Mouse (Mus musculus) lung, postnatal 14 days (tissue): ENCODE data around the gene Tmem170b.

Source experiments
- DNase-seq: peaks from one replicate; pipeline ENCODE4 v3.0.0; 2021

Gene Tmem170b

GRCm38 (mm10) chr13:41605099-41606010 lies at the start of gene Tmem170b:
Gene Tmem170b (plus strand): TSS chr13:41605907.
- peak; percentile 96 for DNase-seq

GRCm38 (mm10) chr13:41561024-41561423 lies 44.7 kb upstream of the Tmem170b start:
- no peak for DNase-seq

- no peak for DNase-seq
Measured at GRCm38 (mm10) chr13:41568421-41568820, 37.3 kb upstream of the Tmem170b start.

- DNase-seq, result peak; percentile 56
Measured at GRCm38 (mm10) chr13:41568926-41569325, 36.8 kb upstream of the Tmem170b start.

- DNase-seq, result no peak
Measured at GRCm38 (mm10) chr13:41569776-41570175, 35.9 kb upstream of the Tmem170b start.

GRCm38 (mm10) chr13:41571368-41572350 lies 34.0 kb upstream of the Tmem170b start:
- DNase-seq, result peak; percentile 92

- no peak for DNase-seq
Measured at GRCm38 (mm10) chr13:41572351-41572735, 33.4 kb upstream of the Tmem170b start.

- DNase-seq, result no peak
Measured at GRCm38 (mm10) chr13:41573126-41573846, 32.4 kb upstream of the Tmem170b start.

GRCm38 (mm10) chr13:41581058-41581457 lies 24.6 kb upstream of the Tmem170b start:
- DNase-seq, result no peak

- DNase-seq, result no peak
Measured at GRCm38 (mm10) chr13:41583666-41584357, 21.9 kb upstream of the Tmem170b start.

GRCm38 (mm10) chr13:41584358-41584680 lies 21.4 kb upstream of the Tmem170b start:
- DNase-seq, result no peak

- DNase-seq, result no peak
Measured at GRCm38 (mm10) chr13:41584896-41585295, 20.8 kb upstream of the Tmem170b start.

GRCm38 (mm10) chr13:41596678-41597077 lies 9.0 kb upstream of the Tmem170b start:
- no peak for DNase-seq

- DNase-seq, result peak; percentile 34
Measured at GRCm38 (mm10) chr13:41599977-41600376, 5.7 kb upstream of the Tmem170b start.

- no peak for DNase-seq
Measured at GRCm38 (mm10) chr13:41601056-41601455, 4.7 kb upstream of the Tmem170b start.

- no peak for DNase-seq
Measured at GRCm38 (mm10) chr13:41603921-41604466, 1.7 kb upstream of the Tmem170b start.

GRCm38 (mm10) chr13:41606081-41607000 lies 634 bp downstream of the Tmem170b start:
- peak; percentile 37 for DNase-seq

- no peak for DNase-seq
Measured at GRCm38 (mm10) chr13:41607589-41607988, 1.9 kb downstream of the Tmem170b start.

GRCm38 (mm10) chr13:41608559-41608958 lies 2.9 kb downstream of the Tmem170b start:
- no peak for DNase-seq

GRCm38 (mm10) chr13:41611046-41611445 lies 5.3 kb downstream of the Tmem170b start:
- no peak for DNase-seq

- no peak for DNase-seq
Measured at GRCm38 (mm10) chr13:41614539-41614938, 8.8 kb downstream of the Tmem170b start.
